In the genomic region with DNA sequence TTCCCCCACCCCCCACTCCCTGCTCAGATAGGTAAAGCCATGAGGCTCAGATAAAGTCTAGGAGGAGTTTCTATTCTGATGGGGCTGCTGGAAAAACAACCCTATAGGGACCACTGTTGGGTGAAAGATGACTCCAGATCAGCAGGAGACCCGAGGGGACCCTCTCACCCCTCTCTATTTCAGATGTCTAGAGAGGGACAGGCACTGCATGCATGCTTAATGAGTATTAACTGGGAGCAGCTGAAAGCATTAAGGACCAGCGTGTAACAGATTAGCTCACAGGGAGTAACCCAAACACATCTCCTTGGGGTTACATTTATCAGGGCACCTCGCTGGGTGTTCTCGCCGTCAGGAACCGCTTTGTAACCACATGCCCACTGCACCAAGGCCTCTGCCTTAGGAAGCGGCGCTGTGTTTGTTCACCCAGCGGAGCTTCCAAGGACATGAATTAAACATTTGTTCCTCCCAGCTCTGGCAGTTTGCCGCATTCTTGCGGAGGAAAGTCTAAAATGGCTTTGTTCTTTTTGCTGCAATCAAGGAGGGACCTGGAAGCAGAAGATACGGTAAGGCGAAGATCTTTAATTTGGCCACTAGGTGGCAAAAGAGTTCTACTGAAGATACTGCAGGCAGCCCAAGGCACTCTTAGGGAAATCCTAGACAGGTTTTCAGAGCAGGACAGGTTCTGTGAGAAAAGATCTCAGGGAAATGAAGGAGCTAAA, we compare ENCODE assay signal across 8 mouse cellular contexts.
DNase-seq lines count a peak whose midpoint lies in the region; ATAC-seq lines count a peak whose summit lies in the region.

No protein-coding gene starts in this region.

- 0% methylated on average over 13 of the region's 13 CpGs for WGBS in hindbrain, embryonic 16.5 days

- no peaks in the 10 kb centered on the region for H3K9me3 ChIP-seq in hindbrain, embryonic 16.5 days (ENCODE audit: control insufficient read depth, low read length)

- DNase-seq in T-cell, adult 2 months (ENCODE audit: low spot score): peak; percentile 54
- peak; percentile 60 for DNase-seq in cerebellum, adult 9-11 months
- DNase-seq in frontal cortex, adult 2 months (ENCODE audit: extremely low spot score in 1 of 2, low spot score in 1 of 2): peak; percentile 69 to 93
- peak; percentile 67 for DNase-seq in left cerebral cortex, adult 11 months (ENCODE audit: low spot score)
- DNase-seq in lung, postnatal 36 days: peak; percentile 74
- peak; percentile 97 for DNase-seq in retina, embryonic 14.5 days (ENCODE audit: low spot score)
- peak; percentile 35 for DNase-seq in urinary bladder, postnatal 25 days (ENCODE audit: low spot score)

- peak; percentile 95 for ATAC-seq in hindbrain, embryonic 16.5 days

- H3K27me3 ChIP-seq in hindbrain, embryonic 16.5 days (replicated peaks; ENCODE audit: control insufficient read depth, insufficient read depth, low read length): no peaks in the 10 kb centered on the region

- peak overlapping the region; percentile 64 for H3K4me2 ChIP-seq in hindbrain, embryonic 16.5 days (ENCODE audit: low read length)

- peak overlapping the region; percentile 63 for H3K9ac ChIP-seq in hindbrain, embryonic 16.5 days (ENCODE audit: low read depth, low read length)

- no peaks in the 10 kb centered on the region for H3K36me3 ChIP-seq in hindbrain, embryonic 16.5 days (ENCODE audit: control insufficient read depth, insufficient read depth, low read length)

- peaks cover 7% of the 10 kb centered on the region for H3K4me1 ChIP-seq in hindbrain, embryonic 16.5 days (ENCODE audit: control insufficient read depth, insufficient read depth, low read depth, low read length)

- peak overlapping the region; percentile 79 for H3K27ac ChIP-seq in hindbrain, embryonic 16.5 days (ENCODE audit: low read depth, low read length)

- peak overlapping the region; percentile 34 for H3K4me3 ChIP-seq in hindbrain, embryonic 16.5 days (ENCODE audit: low read length)

Comparison
In these comparisons a context has a peak if more than half of its experiments do, and no peak if none do; other contexts are left out.
1. Peak in every context shown above with its lines: DNase-seq, ATAC-seq, H3K4me3 ChIP-seq and H3K27ac ChIP-seq.
2. DNase-seq: peak in every context shown above with its lines; median percentile 97 in retina, embryonic 14.5 days; 81 in frontal cortex, adult 2 months; 74 in lung, postnatal 36 days; 67 in left cerebral cortex, adult 11 months; 60 in cerebellum, adult 9-11 months; 54 in T-cell, adult 2 months; 35 in urinary bladder, postnatal 25 days.